Mouse (Mus musculus) testis, postnatal 14 days (tissue): ENCODE data around the gene Klhl42.

Experiments used
- DNase-seq: peaks from one replicate; pipeline ENCODE4 v3.0.0; 2021; ENCODE audit warnings: low spot score

The Klhl42 gene

GRCm38 (mm10) chr6:147151839-147152238, 60.7 kb downstream of the Klhl42 start:
- no peak for DNase-seq

GRCm38 (mm10) chr6:147155085-147155484, 63.9 kb downstream of the Klhl42 start:
- DNase-seq = no peak

GRCm38 (mm10) chr6:147161818-147162584, 70.8 kb downstream of the Klhl42 start:
- DNase-seq = no peak
